Mouse (Mus musculus) cerebellum, postnatal 14 days (tissue): ENCODE measurements around the gene P4ha2.

Source experiments
- DNase-seq, 2 experiments: peaks; one replicate each; pipeline ENCODE4 v3.0.0; 2021; ENCODE audit warnings: mixed read lengths in 2 of 2

Gene P4ha2

DNA sequence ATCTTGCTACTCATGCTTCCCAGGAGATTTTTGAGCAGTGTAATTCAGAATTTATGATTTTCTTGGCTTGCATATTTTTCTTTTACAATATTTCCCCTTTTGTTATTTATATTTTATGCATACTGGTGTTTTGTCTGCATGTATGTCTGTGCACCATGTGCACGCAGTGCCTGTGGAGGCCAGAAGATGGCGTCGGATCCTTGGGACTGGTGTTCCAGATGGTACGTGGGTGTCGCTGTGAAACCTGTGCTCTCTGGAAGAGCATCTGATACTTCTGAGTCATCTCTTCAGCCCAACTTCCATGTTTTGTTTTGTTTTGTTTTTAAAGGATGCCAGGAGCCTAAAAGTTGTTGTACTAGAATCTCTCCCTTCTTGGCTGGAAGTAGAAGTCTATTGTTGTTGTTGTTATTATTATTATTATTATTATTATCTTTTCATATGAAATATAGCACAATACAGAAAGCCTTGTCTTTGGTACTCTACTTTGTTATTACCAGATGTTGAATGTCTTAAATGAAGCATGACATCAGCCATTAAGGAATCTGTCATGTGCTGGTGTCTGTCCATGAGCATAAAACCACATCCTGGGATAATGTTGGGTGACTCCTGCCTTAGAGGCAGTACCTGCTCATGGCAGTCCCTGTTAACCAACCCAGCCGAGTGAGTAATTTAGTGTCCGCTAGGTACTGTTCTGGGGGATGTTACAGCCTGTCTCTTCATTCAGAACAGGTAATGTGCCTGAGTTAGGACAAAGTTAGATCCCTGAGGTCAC is 41.5 kb downstream of the P4ha2 start:
- DNase-seq = no peak

DNA sequence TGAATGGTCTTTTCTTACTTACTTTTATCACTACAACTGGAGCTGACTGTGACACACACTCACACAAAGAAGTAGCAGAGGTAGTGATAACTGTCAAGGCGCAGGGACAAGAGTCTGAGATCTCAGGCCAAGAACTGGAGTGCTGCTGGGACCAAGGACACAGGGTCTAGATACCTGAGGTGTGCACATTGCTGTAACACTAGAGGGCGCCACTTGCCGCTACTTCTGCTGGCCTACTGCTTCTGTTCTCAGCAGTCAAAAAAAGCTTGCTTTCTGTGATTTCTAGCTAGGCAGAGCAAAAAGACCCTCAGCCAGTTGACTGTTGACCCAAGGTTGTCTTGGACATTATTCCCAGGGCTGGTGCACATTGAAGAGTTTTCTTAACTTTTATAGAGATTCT is 45.0 kb downstream of the P4ha2 start:
- DNase-seq = peak; percentile 83 to 89

DNA sequence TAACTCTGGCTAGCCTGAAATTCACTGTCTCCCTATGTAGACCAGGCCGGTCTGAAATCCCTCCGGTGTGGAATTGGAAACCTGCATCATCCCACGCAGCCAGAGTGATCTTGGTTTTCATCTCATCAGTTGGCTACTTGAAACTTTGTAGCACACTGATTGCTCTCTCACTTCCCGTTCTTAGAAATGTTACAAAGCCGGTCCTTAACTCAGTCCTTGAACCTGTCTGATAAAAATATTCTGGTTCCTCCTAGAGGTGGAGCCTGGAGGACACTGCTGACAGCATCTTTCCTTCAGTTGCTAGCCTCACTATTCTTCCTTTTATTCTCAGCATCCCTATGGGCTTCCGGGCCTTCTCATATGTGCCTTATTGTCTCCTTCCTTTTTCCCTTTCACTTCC is 46.1 kb downstream of the P4ha2 start:
- DNase-seq = no peak

DNA sequence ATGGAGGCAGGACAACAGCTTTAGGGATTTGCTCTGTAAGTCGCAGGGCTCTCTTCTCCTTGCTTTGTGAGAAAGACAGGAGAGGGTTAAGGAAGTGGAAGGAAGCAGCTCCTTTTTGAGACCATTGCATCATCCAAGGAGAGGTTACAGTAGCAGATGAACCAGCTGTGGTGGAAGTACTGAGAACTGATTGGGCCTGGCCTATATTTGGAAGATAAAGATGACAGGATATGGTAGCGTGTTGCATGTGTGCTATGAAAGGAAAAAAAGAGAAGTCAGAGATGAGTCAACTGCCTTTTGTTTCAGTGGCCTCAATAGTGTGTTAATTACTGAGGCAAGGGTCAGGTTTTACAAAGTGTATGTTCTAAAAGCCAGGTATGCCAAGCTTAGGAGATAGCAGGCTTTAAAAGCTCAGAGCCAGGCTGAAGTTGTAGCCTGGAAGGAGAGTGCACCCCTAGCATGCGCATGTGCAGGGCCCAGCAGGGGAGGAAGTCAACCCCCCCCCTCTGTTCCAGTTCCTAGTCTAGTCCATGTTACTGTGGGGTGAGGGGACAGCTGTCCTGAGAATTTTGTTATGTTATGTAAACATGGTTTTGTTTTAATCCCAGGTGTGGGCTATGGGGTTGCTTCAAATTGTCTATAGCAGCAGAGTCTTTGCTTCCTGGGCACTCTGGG is 50.0 kb downstream of the P4ha2 start:
- DNase-seq = no peak

DNA sequence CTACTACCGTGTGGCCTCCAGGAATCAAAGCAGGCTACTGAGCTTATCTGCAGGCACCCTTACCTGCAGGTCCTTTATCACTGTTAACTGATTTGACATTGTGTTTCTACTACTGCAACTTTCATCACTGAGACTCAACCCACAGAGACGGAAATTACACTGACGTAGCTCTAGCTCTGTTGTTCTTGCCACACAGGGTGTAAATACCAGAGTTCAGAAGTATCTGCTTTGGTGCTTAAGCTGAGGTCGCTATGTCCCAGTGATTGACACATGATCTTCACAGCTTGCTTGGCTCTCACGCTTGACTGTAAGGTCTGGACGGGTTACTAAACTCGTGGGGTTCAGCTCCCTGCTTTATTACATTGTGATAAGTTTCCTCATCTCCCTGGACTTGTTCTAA is 51.2 kb downstream of the P4ha2 start:
- no peak for DNase-seq

DNA sequence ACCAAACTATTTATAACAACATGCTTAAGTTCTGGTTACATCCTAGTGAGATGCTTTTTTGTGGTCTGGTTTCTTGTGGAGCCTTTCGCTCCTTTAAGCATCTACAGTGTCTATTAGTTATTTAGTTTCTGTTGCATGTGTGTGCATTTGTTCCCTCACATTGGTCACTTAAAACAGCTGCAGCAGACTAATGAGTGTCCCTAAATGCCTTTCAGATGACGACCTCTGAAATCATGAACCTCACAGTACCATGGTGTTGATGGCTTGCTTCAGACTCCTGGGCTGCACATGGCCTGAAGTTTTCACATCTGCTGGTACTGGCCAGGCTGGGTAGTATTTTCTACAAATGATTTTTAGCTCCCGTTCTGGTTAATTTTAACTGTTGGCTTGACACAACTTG is 53.1 kb downstream of the P4ha2 start:
- DNase-seq = no peak

DNA sequence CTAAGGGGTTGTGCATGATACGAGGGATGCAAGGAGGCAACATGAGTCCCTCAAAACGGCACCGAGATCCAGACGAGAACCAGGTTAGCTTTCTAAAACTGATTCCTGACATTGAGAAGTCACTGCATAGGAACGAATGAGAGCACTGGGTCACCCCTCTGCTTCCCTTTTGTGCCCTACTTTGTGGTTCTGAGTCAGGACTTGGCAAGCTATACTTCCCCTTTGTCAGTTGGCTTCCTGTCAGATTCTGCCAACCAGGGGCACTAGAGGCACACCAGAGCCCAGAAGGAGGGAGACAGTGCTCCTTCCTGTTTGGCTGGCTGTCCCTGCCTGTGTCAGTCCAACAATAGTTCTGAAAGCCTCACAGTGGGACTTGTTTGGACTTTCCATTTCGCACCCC is 56.0 kb downstream of the P4ha2 start:
- DNase-seq = peak; percentile 44 to 58

DNA sequence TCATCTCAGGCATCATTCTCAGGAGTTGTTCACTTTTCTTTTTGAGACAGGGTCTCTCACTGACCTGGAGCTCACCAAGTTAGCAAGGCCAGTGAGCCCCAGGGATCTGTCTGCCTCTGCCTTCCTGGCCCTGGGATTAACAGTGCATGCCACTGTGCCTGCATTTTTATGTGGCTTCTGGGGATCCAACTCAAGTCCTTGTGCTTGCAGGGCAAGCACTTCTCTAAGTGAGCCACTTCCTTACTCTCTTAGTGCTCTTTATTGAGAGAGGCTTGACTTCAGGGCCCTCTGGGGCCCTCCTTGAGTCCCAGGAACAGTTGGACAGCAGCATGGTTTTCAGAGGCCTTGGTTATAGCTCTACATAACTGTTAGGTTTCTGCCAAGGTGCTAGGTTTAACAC is 56.6 kb downstream of the P4ha2 start:
- no peak for DNase-seq

DNA sequence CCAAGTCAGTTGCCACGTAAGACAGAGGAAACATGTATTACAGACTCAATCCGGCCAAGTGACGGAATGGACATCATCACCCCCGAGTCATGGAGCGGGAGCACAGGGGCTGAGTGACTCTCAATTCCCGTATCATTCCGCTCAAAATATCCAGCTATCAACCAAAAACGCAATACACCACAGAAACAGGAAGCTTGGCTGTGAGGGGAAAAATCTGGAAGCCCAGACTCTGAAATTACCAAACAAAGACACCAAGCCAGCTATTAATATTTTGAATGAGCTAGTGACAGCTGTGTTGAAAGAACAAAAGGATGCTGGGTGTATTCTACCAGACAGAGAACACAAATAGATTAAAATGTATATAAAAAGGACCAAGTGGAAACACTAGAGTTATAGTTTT is 57.7 kb downstream of the P4ha2 start:
- no peak for DNase-seq

DNA sequence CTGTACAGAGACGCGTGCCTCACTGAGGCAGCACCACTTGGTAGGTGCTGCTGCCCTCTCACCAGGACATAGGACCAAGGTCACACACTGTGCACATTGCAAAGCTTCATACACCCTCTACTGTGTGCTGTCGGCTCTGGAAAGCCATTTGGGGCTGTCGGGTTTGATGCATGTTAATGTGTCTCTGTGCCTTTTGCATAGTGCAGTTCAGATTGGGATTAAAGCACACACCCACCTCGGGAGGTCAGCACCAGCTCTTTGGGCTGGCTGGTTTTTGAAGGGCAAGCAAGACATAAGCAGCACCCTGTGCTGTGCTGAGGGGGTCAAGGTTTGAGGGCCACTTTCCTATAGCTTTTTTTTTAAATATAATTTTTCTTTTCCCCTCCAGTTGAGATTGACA is 60.5 kb downstream of the P4ha2 start:
- DNase-seq = no peak

DNA sequence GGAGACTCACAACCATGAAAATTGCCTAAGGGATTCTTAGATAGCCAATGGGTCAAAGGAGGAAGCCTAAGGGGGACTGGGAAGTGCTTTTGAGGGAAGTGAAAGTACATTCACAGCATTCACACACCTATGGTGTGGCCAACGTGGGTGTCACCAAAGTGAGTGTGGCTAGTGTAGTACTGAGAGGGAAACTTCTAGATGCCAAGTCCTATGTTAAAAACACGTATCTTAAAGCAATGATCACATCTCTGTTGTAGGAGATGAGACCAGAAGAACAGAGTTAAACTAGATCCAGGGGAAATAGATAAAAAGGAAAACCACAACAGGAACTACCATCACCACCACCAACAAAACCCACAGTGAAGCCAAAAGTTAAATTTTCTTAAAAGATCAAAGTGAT is 61.0 kb downstream of the P4ha2 start:
- no peak for DNase-seq

DNA sequence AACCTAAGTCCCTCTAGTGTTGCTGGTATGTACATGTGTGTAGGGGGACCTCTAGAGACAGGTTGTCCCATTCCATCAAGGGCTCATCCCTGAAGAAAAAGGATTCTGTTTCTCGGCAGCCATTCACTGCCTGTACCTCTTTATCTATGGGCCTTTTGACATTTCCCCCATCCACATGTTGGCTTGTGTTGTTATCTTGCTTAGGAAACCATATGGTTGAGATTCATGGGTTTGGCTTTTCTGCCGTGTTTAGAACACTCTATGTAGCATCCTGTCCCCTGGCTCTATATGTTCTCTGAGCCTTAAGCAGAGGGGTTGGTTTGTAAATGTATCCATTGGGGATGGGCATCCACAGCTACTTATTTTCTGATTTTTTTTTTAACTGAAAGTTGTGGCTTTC is 61.6 kb downstream of the P4ha2 start:
- DNase-seq = no peak

DNA sequence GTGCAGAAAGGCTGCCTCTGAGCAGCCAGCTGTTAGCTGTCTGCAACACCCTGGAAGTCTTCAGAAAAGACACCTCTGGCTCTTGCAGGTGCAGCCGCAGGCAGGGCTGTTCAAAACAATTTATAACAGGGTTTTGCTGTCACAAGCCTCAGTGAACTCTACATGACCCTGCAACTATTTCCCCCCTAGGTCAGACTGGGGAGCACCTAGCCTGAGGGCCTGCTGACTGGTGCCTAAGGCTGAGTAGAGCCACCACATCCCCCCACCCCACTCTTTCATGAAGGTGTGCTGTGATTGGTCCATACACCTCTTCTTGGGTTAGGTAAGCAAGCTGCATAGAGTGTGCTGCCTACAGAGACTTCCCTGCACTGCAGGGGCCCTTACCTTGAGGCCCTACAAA is 63.1 kb downstream of the P4ha2 start:
- no peak for DNase-seq

DNA sequence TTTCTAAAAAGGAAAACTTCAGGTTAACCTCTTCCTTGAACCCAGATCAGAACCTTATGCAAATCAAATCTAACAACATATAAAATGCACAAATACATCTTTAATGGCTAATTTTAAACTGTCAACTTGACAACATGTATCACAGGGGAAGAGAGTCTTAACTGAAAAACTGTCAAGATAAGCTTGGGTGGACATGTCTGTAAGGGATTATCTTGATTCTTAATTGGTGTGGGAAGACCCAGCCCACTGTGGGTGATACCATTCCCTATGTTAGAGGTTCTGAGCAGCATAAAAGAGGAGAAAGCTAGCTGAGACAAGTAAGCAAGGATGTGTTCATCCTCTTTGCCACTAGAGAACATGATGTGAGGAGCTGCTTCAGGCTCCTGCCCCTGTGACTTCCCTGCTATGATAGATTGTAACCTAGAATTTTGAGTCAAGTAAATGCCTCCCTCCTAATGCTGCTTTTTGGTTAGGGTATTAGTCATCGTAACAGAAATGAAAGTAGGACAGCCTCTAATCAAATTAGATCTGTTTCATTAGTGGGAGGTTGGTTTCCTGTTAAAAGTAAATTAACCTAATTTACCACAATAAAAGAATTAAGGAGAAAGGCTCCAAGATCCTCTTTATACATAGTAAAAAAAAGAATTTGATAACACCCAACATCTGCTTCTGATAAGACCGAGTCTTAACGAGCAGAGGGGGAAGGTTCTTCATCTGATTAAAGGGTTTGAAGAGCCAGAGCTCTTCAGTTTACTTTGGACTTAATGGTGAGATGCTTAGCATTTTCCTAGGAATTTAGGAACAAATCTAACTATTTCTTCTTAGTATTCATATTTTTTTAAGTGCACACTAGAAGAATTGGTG is 69.8 kb downstream of the P4ha2 start:
- no peak for DNase-seq

DNA sequence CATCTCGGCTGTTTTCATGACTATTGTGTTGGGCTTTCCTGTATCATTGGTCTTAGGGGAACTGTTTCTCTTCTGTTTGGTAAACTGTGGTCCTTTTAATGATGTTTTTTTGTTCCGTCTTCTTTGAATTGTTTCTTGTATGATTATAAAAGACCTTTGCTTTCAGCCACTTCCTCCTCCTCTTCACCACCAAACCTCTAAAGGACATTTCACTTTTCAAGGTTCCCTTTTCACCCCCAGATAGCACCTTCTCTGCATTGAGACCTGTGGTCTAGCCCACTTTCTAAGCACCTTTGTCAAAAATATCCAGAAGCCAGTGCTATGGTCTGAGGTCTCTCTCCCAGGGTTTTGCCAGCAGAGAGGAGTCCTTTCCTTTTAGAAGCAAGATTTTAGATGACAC is 71.3 kb downstream of the P4ha2 start:
- DNase-seq = no peak

DNA sequence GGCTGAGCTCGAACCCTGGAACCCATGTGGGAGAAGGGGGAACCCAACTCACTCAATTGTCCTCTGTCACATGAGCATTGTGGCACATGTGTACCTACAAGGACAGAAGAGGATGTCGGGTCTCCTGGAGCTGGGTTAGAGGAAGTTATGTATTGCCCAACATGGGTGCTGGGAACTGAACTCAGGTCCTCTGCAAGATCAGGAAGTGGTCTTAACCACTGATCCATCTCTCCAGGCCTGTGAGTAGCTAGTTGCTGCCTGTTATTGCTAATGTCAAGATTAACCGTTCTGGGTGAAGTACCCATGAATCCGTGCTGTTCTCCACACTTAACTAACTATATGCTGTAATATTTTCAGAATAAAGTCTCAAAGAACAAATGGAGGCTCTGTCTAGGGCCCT is 74.3 kb downstream of the P4ha2 start:
- no peak for DNase-seq

DNA sequence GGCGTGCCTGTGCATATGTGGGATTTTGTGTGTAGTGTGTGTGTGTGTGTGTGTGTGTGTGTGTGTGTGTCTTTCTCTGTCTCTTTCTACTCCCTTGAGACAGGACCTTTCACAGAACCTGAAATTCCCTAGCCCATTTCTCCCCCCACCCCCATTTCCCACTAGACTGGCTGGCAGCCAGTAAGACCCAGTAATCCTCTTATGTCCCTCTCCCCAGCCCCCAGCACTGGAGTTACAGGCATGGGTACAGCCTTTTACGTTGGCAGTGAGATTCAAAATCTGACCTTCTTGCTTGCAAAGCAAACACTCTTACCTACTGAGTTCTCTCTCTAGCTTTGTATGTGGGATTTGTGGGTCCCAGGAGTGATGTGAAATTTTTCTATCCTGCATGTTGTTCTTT is 75.0 kb downstream of the P4ha2 start:
- DNase-seq = no peak
